Mouse (Mus musculus) cerebellum, adult 9-11 months (tissue): Measurements from ENCODE around the gene Mark3.
"Not testable (repeated sequence)": the region's sequence is repeated elsewhere in the genome, so short reads cannot be mapped to it uniquely, and the experiment has no call there.

ENCODE experiments used
- DNase-seq: peaks from one replicate; pipeline ENCODE4 v3.0.0; 2022

Gene Mark3

DNA sequence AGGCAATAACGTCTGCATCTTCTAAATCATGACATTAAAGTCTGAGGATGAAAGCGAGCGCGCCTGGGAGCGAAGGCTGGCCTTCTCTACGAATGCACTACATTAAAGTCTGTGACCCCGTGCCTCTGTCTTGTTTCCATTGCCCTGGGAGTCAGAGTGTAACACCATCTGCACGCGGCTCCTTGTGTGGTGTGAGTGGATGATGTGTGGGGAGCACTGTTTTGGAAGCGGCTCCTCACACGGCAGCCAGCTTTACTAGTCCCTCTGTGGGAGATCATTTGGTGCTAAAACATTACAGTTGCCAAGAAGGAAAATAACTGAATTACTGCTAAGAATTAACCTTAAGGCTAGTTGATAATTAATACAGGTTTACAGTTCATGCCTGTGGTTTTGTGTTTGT is 81.4 kb downstream of the Mark3 start:
- DNase-seq: no peak

DNA sequence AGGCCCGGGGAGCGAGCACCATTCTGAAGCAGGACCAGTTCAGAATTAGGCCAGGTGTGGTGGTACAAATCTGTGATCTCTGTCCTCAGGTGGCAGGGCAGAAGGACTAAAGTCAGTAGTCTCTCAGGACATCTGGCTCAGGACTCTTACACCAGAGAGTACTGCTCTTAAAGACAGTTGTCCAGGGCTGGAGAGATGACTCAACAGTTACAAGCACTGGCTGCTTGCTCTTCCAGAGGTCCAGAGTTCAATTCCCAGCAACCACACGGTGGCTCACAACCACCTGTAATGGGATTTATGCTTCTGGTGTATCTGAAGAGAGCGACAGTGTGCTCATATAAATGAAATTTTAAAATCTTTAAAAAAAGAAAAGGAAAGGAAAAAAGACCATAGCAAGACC is 85.0 kb downstream of the Mark3 start:
- no peak for DNase-seq

DNA sequence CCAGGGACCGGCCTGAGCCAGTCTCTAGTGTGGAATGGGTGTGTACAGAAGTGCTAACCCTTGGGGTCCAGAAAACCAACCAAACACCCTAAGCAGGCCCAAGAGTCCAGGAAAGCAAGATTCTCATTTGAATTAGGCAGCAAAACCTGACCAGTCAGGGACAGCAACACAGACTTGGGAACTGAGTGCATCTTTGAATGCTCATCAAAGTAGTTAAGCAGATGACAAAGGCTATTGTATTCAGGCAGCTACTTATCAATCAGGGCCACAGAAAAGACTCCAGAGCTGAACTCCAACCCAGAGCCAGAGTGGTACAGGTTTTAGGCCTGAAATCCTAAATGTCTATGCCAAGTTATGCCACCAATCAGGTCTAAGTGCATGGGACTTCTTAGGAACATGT is 86.3 kb downstream of the Mark3 start:
- DNase-seq: no peak

DNA sequence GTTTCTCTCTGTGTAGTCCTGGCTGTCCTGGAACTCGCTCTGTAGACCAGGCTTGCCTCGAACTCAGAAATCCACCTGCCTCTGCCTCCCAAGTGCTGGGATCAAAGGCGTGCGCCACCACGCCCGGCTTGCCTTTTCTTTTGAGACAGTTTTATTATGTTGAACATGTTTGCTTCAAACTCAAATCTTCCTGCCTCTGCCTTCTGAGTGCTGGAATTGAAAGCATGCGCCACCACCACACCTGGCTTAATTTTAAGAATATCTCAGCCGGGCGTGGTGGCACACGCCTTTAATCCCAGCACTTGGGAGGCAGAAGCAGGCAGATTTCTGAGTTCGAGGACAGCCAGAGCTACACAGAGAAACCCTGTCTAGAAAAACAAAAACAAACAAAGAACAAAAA is 87.2 kb downstream of the Mark3 start:
- DNase-seq: not testable (repeated sequence)

DNA sequence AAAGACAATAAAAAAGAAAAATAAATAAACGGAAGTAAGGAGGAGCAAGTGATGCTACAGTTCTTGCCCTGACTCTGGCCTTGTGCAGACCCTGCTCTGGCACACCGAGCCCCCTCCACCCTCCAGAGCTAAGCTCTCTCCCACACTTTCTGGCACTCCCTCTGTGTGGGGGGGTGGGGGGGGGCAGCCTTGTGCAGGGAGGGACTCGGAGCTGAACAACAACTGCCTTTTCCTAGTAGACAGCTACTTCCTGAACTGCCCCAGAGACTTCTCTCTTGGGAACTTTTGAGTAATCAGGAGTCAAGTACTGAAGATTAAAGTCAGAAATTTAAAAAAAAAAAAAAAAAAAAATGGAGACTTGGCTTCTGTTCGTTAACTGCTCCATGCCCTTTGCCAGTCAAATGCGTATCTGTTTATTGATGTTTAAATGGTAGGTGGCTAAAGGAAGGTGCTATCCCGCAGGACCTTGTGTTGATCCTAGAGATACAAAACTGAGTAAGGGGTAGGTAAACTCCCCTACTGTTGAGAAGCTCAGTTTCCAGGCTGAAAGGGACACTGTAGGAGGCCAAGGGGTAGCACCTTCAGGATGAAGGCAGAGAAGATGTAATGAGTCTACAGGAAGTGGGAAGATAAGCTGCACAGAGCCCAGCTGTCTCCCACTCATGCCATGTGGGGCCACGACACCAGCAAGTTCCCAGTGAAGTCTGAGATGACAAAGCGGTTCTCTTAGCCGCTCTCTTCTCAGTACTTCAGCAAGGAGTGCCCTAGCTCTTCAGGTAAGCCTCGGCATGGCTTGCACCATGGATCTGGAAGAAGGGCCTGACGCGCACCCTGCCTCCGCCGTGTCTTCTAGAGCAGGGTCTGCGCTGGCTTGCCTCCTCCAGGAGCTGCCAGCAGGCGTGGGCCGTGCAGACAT is 89.2 kb downstream of the Mark3 start:
- DNase-seq: peak; percentile 7

DNA sequence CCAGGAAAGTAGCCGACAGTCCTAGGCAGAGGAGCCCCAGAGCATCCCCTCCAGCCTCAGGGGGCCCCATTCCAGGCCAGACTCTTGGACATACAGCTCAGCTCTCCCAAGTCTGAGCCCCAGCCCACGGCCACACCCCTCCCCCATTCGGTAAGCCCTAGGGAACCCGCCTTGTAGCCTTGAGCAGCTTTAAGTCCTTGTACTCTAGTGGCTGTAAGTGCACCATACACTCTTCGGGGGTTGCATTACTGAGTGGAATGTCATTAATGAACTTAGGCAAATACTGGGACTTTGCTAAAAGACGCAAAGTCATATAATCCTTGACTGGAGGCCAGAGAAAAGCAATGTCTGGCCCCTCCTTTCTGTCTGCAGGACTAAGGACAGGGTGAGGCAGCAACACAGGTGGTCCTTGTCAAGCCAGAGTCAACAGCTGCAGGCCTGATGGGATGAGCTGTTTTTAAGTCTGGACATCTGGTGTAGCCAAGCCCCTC is 89.9 kb downstream of the Mark3 start:
- peak; percentile 39 for DNase-seq

DNA sequence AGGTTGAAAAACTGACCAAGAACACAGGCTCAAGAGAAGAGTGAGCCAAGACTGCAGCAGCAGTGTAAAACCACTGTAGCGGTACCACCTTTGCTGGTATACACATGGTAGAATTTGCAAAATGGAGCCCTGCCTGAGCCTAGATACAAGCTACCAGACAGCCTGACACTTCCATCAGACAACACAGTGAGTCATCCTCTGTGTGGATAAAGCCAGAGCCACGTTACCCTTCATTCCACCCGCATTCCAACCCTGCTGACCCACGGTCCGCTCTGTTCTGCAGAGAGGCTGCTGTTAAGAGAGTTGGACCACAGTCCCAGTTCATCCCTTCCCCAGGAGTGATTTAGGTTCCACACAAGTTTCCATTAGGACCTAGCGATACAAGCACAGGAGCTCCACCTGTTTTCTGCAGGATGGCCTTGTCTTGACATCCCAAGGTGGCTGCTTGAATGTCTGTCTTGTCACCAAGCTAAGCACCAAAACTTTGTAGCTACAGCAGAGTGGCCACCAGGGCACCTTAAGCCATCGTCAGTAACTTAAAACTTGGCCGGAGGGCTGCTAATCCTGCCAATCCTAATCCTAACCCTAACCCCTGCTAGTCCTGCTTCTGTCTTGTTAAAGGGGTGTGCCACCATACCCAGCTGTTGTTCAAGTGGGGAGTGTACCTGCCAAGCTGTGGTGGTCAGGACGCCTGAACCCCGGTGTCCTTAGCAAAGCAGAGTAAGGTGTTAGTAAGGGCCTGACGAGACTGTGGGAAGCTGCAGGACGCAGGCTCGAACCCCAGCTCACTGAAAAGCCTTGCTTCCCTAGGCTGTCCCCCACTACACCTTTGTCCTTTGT is 90.9 kb downstream of the Mark3 start:
- DNase-seq: peak; percentile 28

DNA sequence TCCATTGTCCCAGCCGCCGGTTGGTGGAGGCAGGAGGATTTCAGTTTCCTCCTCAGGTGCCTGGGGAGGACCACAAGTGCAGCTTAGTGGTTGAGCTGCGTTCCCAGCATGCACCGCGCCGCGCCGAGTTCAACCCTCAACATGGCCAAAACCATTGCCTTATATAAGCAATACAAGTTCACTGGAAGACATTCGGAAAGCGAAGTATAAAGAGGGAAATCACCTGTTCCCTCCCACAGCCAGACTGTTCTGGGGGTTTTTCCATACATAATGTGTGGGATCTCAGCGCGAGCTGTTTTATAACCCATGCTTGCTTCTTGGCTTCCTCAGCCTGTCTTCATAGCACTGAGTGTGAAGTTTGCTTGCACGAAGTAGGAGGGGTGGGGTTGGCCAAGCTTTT is 92.1 kb downstream of the Mark3 start:
- peak; percentile 22 for DNase-seq

DNA sequence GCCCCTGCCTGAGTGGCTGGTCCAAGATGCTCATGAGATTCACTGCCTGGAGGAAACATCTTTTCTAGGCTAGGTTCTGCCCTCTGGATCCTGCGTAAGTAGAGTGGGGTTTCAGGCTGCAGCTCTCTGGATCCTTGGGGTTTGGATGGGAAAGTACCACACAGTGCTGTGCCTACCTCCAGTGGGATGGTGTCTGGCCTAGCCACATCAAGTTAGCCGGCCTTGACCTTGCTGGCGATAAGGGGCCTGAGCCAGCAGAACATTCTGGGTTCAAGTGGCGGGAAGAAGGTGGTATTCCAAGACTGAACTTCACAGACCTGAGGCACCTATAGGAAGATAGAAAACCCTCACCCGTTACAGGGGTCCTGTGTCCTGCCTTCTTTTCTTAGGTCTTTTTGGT is 93.1 kb downstream of the Mark3 start:
- DNase-seq: peak; percentile 43

DNA sequence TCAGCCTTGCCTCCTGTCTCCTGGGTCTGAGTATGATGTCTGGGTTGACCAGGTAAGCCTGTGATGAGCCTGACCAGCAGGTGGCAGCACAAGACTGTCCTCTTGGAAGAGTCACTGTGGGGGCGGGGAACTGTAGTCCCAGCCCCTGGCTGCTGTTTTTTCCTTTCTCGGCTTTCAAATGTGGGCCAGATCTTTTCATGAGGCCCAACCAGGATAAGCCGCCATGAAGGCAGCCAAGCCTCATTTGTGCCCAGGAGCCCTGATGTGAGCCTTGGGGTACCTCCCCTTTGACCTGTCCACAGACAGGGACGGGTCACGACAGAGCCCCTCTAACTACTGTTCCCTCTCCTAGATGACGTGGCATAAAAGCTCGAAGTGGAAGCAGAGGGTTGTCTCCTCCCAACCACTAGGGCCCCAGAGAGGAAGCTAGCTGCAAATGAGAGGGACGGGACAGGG is 94.2 kb downstream of the Mark3 start:
- DNase-seq: peak; percentile 94

DNA sequence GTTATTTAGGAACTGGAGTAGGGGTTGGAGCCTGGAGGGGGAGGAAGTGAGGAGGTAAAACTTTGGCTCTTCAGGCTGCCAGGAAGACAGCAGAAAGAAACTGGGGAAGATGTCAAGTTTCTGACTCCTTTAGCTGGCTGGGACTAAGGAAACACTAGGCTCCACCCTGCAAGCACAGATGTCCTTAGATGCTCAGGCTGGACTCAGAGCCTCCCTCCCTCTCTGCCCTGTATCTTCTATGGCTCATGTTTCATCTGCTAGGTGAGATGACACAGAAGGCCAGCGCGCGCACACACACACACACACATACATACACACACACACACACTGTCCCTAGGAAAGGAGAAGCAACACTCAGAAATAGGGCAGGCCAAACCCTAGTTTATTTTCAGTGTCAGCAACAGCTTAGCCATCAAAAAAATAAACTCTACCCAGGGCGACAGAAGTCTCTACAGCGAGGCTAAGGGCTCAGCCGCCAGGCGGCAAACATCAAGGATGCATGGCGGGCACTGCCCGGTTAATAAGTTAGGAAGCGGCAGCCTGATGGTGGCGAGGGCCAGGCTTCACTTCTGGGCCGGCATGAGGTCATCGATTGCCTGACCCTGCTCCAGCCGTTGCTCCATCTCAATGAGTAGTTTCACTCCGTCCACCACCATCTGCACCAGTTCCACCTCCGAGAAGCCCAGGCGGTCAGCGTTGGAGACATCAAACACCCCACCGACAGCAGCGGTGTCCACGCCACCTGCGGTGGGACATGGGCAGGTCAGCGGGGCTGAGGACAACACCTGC is 94.9 kb downstream of the Mark3 start:
- peak; percentile 68 for DNase-seq

DNA sequence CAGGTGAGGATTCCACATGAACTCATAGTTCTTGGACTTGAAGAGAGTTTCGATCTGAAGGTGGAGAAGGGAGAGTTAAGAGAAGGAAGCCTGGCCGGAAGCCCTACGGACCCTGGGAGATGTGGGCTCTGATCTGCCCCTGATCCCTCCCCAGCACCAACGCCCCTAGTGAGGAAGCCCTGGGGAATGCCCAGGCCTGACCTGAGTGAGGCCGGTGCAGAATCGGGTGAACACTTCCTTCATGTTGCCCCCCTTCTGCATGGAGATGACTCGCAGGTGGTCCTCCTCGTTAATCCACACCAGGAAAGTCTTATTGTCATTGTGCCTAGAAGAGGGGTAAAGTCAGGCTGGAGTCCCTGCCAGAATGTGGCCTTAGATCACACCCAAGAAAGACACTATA is 95.6 kb downstream of the Mark3 start:
- DNase-seq: no peak

DNA sequence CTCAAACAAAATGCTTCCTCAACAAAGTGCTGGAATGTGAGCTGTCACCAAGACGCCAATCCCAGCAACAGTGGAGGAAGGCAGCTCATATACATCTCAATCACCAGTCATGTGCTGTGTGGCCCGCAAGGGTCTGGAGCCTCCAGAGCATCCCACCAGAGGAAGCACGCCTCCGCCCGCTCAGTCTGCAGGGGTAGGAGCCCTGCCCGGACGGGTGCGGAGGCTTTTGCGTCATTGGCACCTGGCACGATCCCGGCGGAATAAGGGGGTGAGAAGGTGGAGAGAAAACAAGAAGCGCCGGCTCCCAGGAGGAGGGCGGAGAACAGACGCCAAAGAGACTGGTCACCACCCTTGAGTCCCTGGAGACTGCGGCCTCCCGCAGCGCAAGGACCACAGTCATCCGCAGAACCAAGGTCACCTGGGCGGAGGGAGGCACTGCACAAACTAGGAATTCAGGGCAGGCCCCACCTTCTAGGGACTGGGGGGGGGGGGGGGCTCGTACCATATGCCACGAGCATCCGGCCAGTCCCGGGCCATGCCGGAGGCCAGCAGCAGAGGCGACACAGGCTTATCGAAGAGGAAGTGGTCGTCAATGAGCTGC is 96.1 kb downstream of the Mark3 start:
- peak; percentile 90 for DNase-seq

DNA sequence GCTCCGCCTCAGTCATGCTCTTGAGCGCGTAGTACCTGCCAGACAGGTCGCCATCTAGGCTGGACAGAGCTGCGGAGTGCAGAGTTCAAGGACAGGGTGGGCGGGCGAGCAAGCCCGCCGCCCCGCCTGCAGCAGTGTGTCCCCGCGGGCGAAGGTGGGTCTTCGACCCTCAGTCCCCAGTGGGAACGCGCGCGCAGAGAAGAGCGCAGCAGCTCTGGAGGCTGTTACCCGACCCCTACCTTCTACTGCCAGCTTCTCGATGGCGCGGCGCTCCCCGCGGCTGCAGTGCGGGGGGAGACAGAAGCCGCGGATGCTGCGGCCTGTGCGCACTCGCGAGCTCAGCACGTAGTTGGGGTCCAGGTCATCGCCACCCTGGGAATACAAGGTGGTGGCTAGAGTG is 96.7 kb downstream of the Mark3 start:
- no peak for DNase-seq

DNA sequence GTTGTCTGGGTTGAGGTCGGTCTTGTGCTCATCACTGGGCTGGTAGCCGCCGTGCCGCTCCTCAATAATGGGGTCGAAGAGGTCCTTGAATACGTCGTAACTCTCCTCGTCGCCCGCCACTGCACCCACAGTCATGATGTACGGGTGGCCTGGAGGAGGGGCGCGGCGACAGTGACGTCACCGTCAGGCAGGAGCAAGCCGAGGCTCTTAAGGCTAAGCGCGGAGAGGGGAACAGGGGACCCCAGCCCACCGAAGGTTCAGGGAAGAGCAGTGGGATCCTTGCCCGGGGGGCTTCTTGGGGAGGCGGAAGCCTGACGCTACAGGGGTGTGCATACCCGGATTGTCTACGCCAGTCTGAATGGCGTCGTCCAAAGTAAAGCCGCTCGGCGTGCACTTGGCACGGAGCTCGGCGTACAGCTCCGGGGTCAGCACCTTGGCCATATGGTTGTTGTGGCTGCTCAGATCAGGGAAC is 97.1 kb downstream of the Mark3 start:
- peak; percentile 90 for DNase-seq

DNA sequence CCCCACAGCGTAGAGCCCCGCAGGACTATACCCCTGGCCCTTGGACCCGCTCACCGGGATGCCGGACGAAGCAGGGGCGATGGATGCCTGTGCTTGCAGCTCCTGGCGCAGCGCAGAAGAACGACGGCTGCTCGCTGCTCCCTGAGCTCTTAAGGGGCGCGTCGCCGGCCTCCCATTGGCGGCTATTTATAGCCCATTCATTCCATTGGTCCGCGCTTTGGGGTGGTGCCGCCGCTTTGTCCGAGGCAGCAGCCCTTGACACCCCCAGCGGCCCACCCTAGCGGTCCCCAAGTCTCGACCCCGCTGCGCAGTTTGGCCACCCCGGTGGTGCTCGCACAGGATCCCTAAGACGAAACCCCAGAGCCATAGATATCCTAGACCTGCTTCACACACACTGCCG is 97.9 kb downstream of the Mark3 start, which contains the start of gene Ckb:
Gene Ckb (minus strand): TSS at position 163 of the 400 bp plus-strand sequence.
- DNase-seq: peak; percentile 96

DNA sequence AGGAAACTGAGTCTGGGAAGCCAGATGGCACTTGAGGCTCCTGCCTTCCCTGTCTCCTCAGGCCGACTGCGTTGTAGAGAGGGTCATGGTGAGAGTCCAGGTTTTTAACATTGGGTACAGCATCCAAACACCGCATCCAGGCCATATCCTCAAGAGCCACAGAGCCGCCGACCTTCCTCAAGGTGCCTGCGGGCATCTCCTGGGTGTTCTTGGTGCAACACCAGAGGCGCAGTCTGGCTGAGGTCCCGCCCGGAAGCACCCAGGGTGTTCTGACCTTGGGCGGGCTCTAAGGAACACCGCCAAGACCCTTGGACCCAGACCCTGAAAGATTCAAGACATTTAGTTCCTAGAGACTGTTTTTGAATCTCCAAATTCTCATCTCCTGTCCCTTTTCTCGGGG is 98.3 kb downstream of the Mark3 start:
- DNase-seq: no peak

DNA sequence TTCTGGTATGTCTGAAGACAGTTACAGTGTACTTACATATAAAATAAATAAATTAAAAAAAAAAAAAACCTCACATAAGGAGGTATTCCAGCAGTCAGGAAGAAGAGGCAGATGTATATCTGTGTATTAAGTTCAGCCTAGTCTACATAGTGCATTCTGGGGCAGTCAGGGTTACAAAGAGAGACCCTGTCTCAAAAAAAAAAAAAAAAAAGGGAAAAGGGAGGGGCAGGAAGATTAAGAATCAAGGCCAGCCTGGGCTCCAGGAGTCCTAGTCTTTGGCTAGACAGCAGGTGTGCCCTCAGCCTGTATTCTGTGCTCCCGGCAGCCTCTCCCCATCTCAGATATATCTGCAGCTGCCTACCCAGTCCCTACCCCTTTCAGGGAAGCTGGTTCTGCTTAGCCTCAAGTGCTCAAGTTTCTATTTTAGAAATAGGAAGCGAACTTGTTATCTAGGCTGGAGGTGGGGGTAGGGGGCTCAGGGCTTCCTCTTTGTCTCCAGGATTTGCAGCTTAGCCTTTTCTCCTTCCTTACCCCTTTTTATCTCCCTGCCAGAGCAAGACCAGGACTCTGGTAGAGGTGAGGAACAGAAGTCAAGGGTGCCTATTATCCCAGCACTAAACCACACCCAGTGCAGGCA is 100.6 kb downstream of the Mark3 start:
- peak; percentile 22 for DNase-seq

DNA sequence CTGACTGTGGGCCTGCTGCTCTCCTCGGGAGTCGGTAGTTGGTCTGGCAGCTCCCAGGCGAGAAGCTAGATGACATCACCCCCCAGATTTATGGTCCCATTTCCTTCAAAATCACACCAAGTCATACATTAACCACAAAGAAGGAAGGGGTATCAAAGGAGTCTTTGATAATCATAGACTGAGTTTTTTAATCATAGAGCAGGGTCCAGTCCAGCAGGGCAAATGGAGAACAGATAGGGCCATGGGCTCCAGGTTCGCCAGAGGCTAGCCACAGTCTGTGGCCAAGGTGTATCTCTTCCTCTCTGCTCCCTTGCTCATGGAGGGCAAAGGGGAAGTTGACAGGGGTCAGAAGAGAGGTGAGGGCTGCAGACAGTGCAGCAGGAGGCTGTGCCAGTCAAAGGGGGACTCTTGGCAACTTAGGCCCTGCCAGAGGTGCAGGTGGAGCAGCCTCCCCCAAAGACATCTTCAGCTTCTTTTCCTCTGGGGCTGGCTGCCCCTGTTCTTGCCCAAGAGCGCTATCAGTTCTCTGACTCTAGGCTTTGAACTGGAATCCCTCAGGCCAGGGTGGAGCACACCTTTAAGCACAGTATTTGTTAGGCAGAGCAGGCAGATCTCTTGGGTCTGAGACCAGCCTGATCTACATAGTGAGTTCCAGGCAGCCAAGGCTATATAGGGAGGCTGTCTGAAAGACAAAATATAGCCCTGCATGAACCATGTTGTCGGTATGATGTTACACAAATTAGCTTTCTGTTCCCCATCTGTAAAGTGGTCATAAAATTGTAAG is 101.7 kb downstream of the Mark3 start:
- DNase-seq: no peak

DNA sequence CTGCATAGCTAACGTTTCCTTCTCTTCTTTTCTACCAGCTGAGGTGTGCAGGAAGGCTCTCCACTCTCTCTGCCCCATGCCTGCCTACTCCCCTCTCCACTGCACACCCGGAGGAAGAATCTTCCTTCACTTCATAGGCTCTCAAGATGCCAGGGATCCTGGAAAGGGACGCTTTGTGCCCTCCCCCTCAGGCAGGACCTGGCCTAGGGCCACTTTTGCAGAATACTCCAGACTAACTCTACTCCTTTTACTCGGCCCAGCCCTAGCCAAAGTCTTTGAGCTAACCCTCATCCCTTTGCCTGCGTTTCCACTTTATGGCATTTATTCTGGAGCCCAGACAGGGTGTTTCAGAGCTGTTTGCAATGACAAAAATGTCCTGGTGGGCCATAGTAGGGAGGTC is 103.1 kb downstream of the Mark3 start:
- peak; percentile 69 for DNase-seq
